Mouse (Mus musculus) intestine, postnatal 0 days (tissue): ENCODE data around the gene Chd6. TPM values are rescaled to one million over a fixed set of nuclear protein-coding genes. Genes with fewer than 3 reads are reported as not detected.

ENCODE experiments used
- ATAC-seq: fragments of 200-750 bp; cut with Nextera tagmentation; 2 replicates; pipeline ENCODE4 v1.8.0; 2017; ENCODE audit warnings: mild to moderate bottlenecking, moderate TSS enrichment, moderate library complexity
- H3K27ac ChIP-seq: fragments of 300-500 bp; sonication (generic); 2 replicates; pipeline ENCODE4 v1.5.1; 2014; ENCODE audit warnings: mild to moderate bottlenecking, low read depth, low read length, moderate library complexity
- H3K27me3 ChIP-seq: fragments of 300-500 bp; sonication (generic); replicated peaks from 2 replicates; pipeline ENCODE4 v1.6.1; 2014; ENCODE audit warnings: low read length, mixed read lengths; ENCODE audit not compliant: control insufficient read depth, insufficient read depth
- H3K36me3 ChIP-seq: fragments of 300-500 bp; sonication (generic); 2 replicates; pipeline ENCODE4 v1.6.1; 2014; ENCODE audit warnings: mild to moderate bottlenecking, moderate library complexity; ENCODE audit not compliant: control insufficient read depth, insufficient read depth
- H3K4me1 ChIP-seq: fragments of 300-500 bp; sonication (generic); replicated peaks from 2 replicates; pipeline ENCODE4 v1.6.1; 2014; ENCODE audit warnings: antibody characterized with exemption, low read length, mixed read lengths; ENCODE audit not compliant: control insufficient read depth, insufficient read depth
- H3K4me2 ChIP-seq: fragments of 300-500 bp; sonication (generic); replicated peaks from 2 replicates; pipeline ENCODE4 v1.6.1; 2014; ENCODE audit warnings: low read depth, mild to moderate bottlenecking, moderate library complexity
- H3K4me3 ChIP-seq: fragments of 300-500 bp; sonication (generic); 2 replicates; pipeline ENCODE4 v1.5.1; 2014; ENCODE audit warnings: low read depth, low read length
- H3K9ac ChIP-seq: fragments of 300-500 bp; sonication (generic); 2 replicates; pipeline ENCODE4 v1.6.1; 2014; ENCODE audit warnings: mild to moderate bottlenecking, low read depth, low read length
- H3K9me3 ChIP-seq: fragments of 300-500 bp; sonication (generic); 2 replicates; pipeline ENCODE4 v1.6.1; 2016; ENCODE audit warnings: mixed run types; ENCODE audit not compliant: control insufficient read depth
- CTCF ChIP-seq: sonication (generic); IDR thresholded peaks from 2 replicates; pipeline ENCODE4 v1.5.1; 2016; ENCODE audit warnings: low read depth, mild to moderate bottlenecking, control low read depth, antibody characterized with exemption, moderate library complexity
- WGBS: fragments of 180-500 bp; shearing (Covaris S2); extraction: QIAGEN DNeasy Blood & Tissue Kit; methylation state at CpG from one replicate; pipeline ENCODE4 v1.1.7; 2014; 5-methylcytosine and 5-hydroxymethylcytosine counted together
- polyA plus RNA-seq: library from polyadenylated mRNA; unstranded; fragments of >200 nt; fragmentation: Nextera tagmentation; extraction: Ambion mirVana; gene quantifications from 2 replicates; pipeline ENCODE4 v1.2.1, GENCODE M21; 2015

Gene Chd6
- polyA plus RNA-seq, 1 experiment from 2014 or later: 8.7 TPM

GRCm38 (mm10) chr2:161042874-161043273 lies 66.0 kb downstream of the Chd6 start:
- no peak overlapping the region for H3K9ac ChIP-seq
- no peak for ATAC-seq
- no peak overlapping the region for H3K27ac ChIP-seq
- no peaks in the 10 kb centered on the region for H3K4me1 ChIP-seq
- TF ChIP-seq CTCF: peak; percentile 40
- peaks cover 36% of the 10 kb centered on the region for H3K36me3 ChIP-seq
- no peak overlapping the region for H3K4me3 ChIP-seq
- WGBS: 71% methylated on average over 3 of the region's 3 CpGs
- H3K4me2 ChIP-seq: no peak overlapping the region
- H3K9me3 ChIP-seq: no peaks in the 10 kb centered on the region
- no peaks in the 10 kb centered on the region for H3K27me3 ChIP-seq

- no peak overlapping the region for H3K9ac ChIP-seq
- H3K9me3 ChIP-seq: no peaks in the 10 kb centered on the region
- H3K4me3 ChIP-seq: no peak overlapping the region
- no peak overlapping the region for H3K27ac ChIP-seq
- ATAC-seq: no peak
- H3K27me3 ChIP-seq: no peaks in the 10 kb centered on the region
- 75% methylated on average over 4 of the region's 4 CpGs for WGBS
- H3K4me2 ChIP-seq: no peak overlapping the region
- peak; percentile 54 for TF ChIP-seq CTCF
- H3K4me1 ChIP-seq: no peaks in the 10 kb centered on the region
- H3K36me3 ChIP-seq: peaks cover 43% of the 10 kb centered on the region
These were observed 68.1 kb downstream of the Chd6 start for GRCm38 (mm10) chr2:161040743-161041142.

GRCm38 (mm10) chr2:161037766-161038165 lies 71.1 kb downstream of the Chd6 start:
- no peaks in the 10 kb centered on the region for H3K27me3 ChIP-seq
- no peak for ATAC-seq

GRCm38 (mm10) chr2:161033141-161033540 lies 75.7 kb downstream of the Chd6 start:
- Histone ChIP-seq H3K27ac (no peak overlapping the region), H3K4me3 (no peak overlapping the region), H3K36me3 (peaks cover 36% of the 10 kb centered on the region), H3K9me3 (no peaks in the 10 kb centered on the region), H3K27me3 (no peaks in the 10 kb centered on the region), H3K4me1 (no peaks in the 10 kb centered on the region), H3K4me2 (no peak overlapping the region), H3K9ac (no peak overlapping the region)
- TF ChIP-seq CTCF: no peak
- no peak for ATAC-seq

More at GRCm38 (mm10) chr2:161037766-161038165, 71.1 kb downstream of the Chd6 start:
- no peak for TF ChIP-seq CTCF
- H3K9ac ChIP-seq: no peak overlapping the region
- H3K36me3 ChIP-seq: peaks cover 52% of the 10 kb centered on the region
- no peaks in the 10 kb centered on the region for H3K9me3 ChIP-seq
- 72% methylated on average over 3 of the region's 3 CpGs for WGBS
- no peak overlapping the region for H3K4me2 ChIP-seq
- H3K4me1 ChIP-seq: no peaks in the 10 kb centered on the region
- H3K27ac ChIP-seq: 0 out of 2 replicates have a peak overlapping the region, but pooled peaks have one; percentile 28
- H3K4me3 ChIP-seq: no peak overlapping the region

- no peak overlapping the region for H3K4me2 ChIP-seq
- peaks cover 36% of the 10 kb centered on the region; the same call in 1 of the 2 replicates for H3K36me3 ChIP-seq
- H3K4me1 ChIP-seq: no peaks in the 10 kb centered on the region
These were observed 76.5 kb downstream of the Chd6 start for GRCm38 (mm10) chr2:161032394-161032793.

GRCm38 (mm10) chr2:161024606-161025005 lies 84.3 kb downstream of the Chd6 start:
- no peak for TF ChIP-seq CTCF
- no peaks in the 10 kb centered on the region for H3K27me3 ChIP-seq
- no peak overlapping the region for H3K4me2 ChIP-seq
- no peak overlapping the region for H3K27ac ChIP-seq
- no peaks in the 10 kb centered on the region for H3K9me3 ChIP-seq
- H3K4me1 ChIP-seq: no peaks in the 10 kb centered on the region
- 84% methylated on average over 1 of the region's 1 CpGs for WGBS
- no peak overlapping the region for H3K9ac ChIP-seq
- H3K4me3 ChIP-seq: no peak overlapping the region
- peaks cover 48% of the 10 kb centered on the region for H3K36me3 ChIP-seq
- no peak for ATAC-seq

More at GRCm38 (mm10) chr2:161032394-161032793, 76.5 kb downstream of the Chd6 start:
- H3K9me3 ChIP-seq: no peaks in the 10 kb centered on the region
- TF ChIP-seq CTCF: no peak
- no peak overlapping the region for H3K4me3 ChIP-seq
- WGBS: 70% methylated on average over 7 of the region's 7 CpGs
- no peak overlapping the region for H3K9ac ChIP-seq
- no peak overlapping the region for H3K27ac ChIP-seq
- ATAC-seq: no peak
- no peaks in the 10 kb centered on the region for H3K27me3 ChIP-seq

GRCm38 (mm10) chr2:161017913-161018312 lies 91.0 kb downstream of the Chd6 start:
- no peaks in the 10 kb centered on the region for H3K27me3 ChIP-seq
- no peak overlapping the region for H3K4me2 ChIP-seq
- no peak for ATAC-seq
- H3K36me3 ChIP-seq: peaks cover 72% of the 10 kb centered on the region
- no peaks in the 10 kb centered on the region for H3K4me1 ChIP-seq
- H3K9ac ChIP-seq: no peak overlapping the region
- H3K27ac ChIP-seq: no peak overlapping the region
- TF ChIP-seq CTCF: no peak
- WGBS: 34% methylated on average over 4 of the region's 4 CpGs
- no peak overlapping the region for H3K4me3 ChIP-seq
- H3K9me3 ChIP-seq: no peaks in the 10 kb centered on the region
